Mouse (Mus musculus) left cerebral cortex, adult 9 months (tissue): ENCODE results near the gene Padi2.

Source experiments
- DNase-seq, 2 experiments: peaks; one replicate each; pipeline ENCODE4 v3.0.0; 2022; ENCODE audit warnings: low spot score in 2 of 2

The Padi2 gene

GRCm38 (mm10) chr4:140881026-140881670 is 25.0 kb upstream of the Padi2 start:
- no peak for DNase-seq

GRCm38 (mm10) chr4:140881771-140882170 is 24.4 kb upstream of the Padi2 start:
- no peak for DNase-seq

- DNase-seq, result no peak
Measured at GRCm38 (mm10) chr4:140882365-140882764, 23.8 kb upstream of the Padi2 start.

- DNase-seq, result no peak
Measured at GRCm38 (mm10) chr4:140882981-140883380, 23.2 kb upstream of the Padi2 start.

- DNase-seq, result no peak
Measured at GRCm38 (mm10) chr4:140883852-140884251, 22.3 kb upstream of the Padi2 start.

GRCm38 (mm10) chr4:140891525-140892162 is 14.5 kb upstream of the Padi2 start:
- no peak for DNase-seq

GRCm38 (mm10) chr4:140892163-140892530 is 14.0 kb upstream of the Padi2 start:
- DNase-seq, result no peak

- no peak for DNase-seq
Measured at GRCm38 (mm10) chr4:140904776-140905425, 1.2 kb upstream of the Padi2 start.

- no peak for DNase-seq
Measured at GRCm38 (mm10) chr4:140905426-140905871, 695 bp upstream of the Padi2 start.

GRCm38 (mm10) chr4:140906827-140907280 is 710 bp downstream of the Padi2 start:
- no peak for DNase-seq

- no peak for DNase-seq
Measured at GRCm38 (mm10) chr4:140907306-140908024, 1.3 kb downstream of the Padi2 start.

GRCm38 (mm10) chr4:140908627-140909026 is 2.5 kb downstream of the Padi2 start:
- DNase-seq, result no peak

GRCm38 (mm10) chr4:140909536-140909935 is 3.4 kb downstream of the Padi2 start:
- DNase-seq, result no peak

- DNase-seq, result no peak
Measured at GRCm38 (mm10) chr4:140910661-140911310, 4.6 kb downstream of the Padi2 start.

- no peak for DNase-seq
Measured at GRCm38 (mm10) chr4:140911416-140911815, 5.3 kb downstream of the Padi2 start.

- no peak for DNase-seq
Measured at GRCm38 (mm10) chr4:140912271-140912833, 6.2 kb downstream of the Padi2 start.

GRCm38 (mm10) chr4:140913565-140913964 is 7.4 kb downstream of the Padi2 start:
- DNase-seq, result no peak

- DNase-seq, result peak in 1 of 2 experiments; percentile 44
Measured at GRCm38 (mm10) chr4:140914731-140915131, 8.6 kb downstream of the Padi2 start.

- DNase-seq, result no peak
Measured at GRCm38 (mm10) chr4:140915235-140915634, 9.1 kb downstream of the Padi2 start.

- DNase-seq, result no peak
Measured at GRCm38 (mm10) chr4:140916296-140916695, 10.2 kb downstream of the Padi2 start.

GRCm38 (mm10) chr4:140917451-140917850 is 11.3 kb downstream of the Padi2 start:
- DNase-seq, result no peak
